Comparison of ENCODE assay signal across 32 mouse cellular contexts in the genomic region with DNA sequence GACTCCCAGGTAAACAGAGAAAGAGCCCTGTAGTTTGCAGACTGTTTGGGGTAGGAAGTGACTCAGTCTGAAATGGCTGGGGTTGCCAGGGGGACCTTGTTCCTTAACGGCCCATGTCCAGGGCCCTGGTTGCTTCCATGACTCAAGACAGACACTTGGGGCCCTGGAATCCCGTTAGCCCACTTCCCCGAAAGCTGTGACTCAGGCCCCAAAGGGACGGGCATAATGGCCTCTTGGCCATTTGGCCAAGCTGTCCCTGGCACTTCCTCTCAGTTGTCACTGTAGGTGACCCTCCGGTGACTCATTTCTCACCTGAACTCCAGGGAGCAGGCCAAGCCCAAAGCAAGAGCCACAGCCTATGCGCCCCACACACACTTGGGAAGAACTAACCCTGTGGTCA. TPM values are rescaled to one million over a fixed set of nuclear protein-coding genes. Genes with fewer than 3 reads are reported as not detected.
DNase-seq lines count a peak whose midpoint lies in the region; ATAC-seq and TF ChIP-seq lines count a peak whose summit lies in the region.
"Had no signal": no experiment of that assay in that cellular context is flagged by ENCODE, and none has a peak within 500 bp of the region (broad histone marks: within the 10 kb centered on the region; RNA-seq: fewer than 3 reads in every experiment).

No protein-coding gene starts in this region.

- peaks cover 8% of the 10 kb centered on the region; the same call in 1 of the 2 replicates for H3K4me1 ChIP-seq in lung, embryonic 14.5 days (ENCODE audit: insufficient read depth)
- peaks cover 26% of the 10 kb centered on the region for H3K4me1 ChIP-seq in embryonic fibroblast, embryonic 13.5 days (ENCODE audit: control insufficient read depth, insufficient read depth, low read length)
- peaks cover 18% of the 10 kb centered on the region for H3K4me1 ChIP-seq in forebrain, embryonic 10.5 days
- H3K4me1 ChIP-seq: hindbrain, embryonic 12.5 days had no signal

- no peak for DNase-seq in lung, embryonic 14.5 days
- no peak for DNase-seq in lung, postnatal 25 days (ENCODE audit: low spot score)
- DNase-seq in 3134 (ENCODE audit: extremely low read depth, insufficient read length, low spot score): peak; percentile 72
- DNase-seq in Muller cell, postnatal 12 days (ENCODE audit: inconsistent ontology term): peak; percentile 49
- no peak for DNase-seq in right cerebral cortex, postnatal 14 days
- DNase-seq in forebrain, embryonic 10.5 days (ENCODE audit: extremely low spot score, low spot score): no peak
- DNase-seq in layer of hippocampus, postnatal 14 days (ENCODE audit: low spot score in 2 of 2): no peak
- DNase-seq: adrenal gland, postnatal 36 days; cerebellum, adult 18-20 months; cerebellum, postnatal 14 days; heart, adult 18-20 months; heart, postnatal 14 days; kidney, adult 2 months; liver, postnatal 0 days; lung, postnatal 36 days; right cerebral cortex, postnatal 4 days had no signal

- no peak overlapping the region for H3K9ac ChIP-seq in lung, embryonic 14.5 days
- H3K9ac ChIP-seq: embryonic facial prominence, embryonic 13.5 days; heart, embryonic 13.5 days; hindbrain, embryonic 12.5 days; limb, embryonic 12.5 days; liver, postnatal 0 days; midbrain, embryonic 15.5 days; neural tube, embryonic 13.5 days; stomach, embryonic 15.5 days had no signal

- H3K9me3 ChIP-seq in lung, embryonic 14.5 days (ENCODE audit: low read depth, low read length): no peaks in the 10 kb centered on the region
- H3K9me3 ChIP-seq in forebrain, embryonic 10.5 days: no peaks in the 10 kb centered on the region
- H3K9me3 ChIP-seq: embryonic facial prominence, embryonic 13.5 days; heart, embryonic 13.5 days; hindbrain, embryonic 12.5 days; limb, embryonic 12.5 days; midbrain, embryonic 15.5 days; neural tube, embryonic 13.5 days; stomach, embryonic 15.5 days had no signal

- no peak overlapping the region for H3K4me3 ChIP-seq in lung, embryonic 14.5 days (ENCODE audit: low read depth, low read length)
- H3K4me3 ChIP-seq in embryonic fibroblast, embryonic 13.5 days (ENCODE audit: insufficient read depth, low read length): no peak overlapping the region
- no peak overlapping the region for H3K4me3 ChIP-seq in forebrain, embryonic 10.5 days
- H3K4me3 ChIP-seq: embryonic facial prominence, embryonic 13.5 days; heart, embryonic 13.5 days; hindbrain, embryonic 12.5 days; limb, embryonic 12.5 days; midbrain, embryonic 15.5 days; neural tube, embryonic 13.5 days; stomach, embryonic 15.5 days had no signal

- 53% methylated on average over 6 of the region's 6 CpGs for WGBS in lung, embryonic 14.5 days
- 85% methylated on average over 6 of the region's 6 CpGs for WGBS in forebrain, embryonic 10.5 days

- no peak for TF ChIP-seq POLR2A in embryonic fibroblast, embryonic 13.5 days (IDR thresholded peaks at IDR 0.05; ENCODE audit: low read depth, low read length)

- TF ChIP-seq CTCF in lung, embryonic 14.5 days (IDR thresholded peaks at IDR 0.05; ENCODE audit: low read depth): no peak
- TF ChIP-seq CTCF in embryonic fibroblast, embryonic 13.5 days (IDR thresholded peaks at IDR 0.05; ENCODE audit: borderline replicate concordance, insufficient read depth, low read length): no peak

- no peaks in the 10 kb centered on the region for H3K27me3 ChIP-seq in lung, embryonic 14.5 days (ENCODE audit: insufficient read depth, low read length)
- H3K27me3 ChIP-seq in forebrain, embryonic 10.5 days (ENCODE audit: poor library complexity, severe bottlenecking): peaks cover 9% of the 10 kb centered on the region
- H3K27me3 ChIP-seq: midbrain, embryonic 15.5 days; neural tube, embryonic 13.5 days; stomach, embryonic 15.5 days had no signal

- H3K36me3 ChIP-seq in lung, embryonic 14.5 days (ENCODE audit: insufficient read depth): no peaks in the 10 kb centered on the region
- no peaks in the 10 kb centered on the region for H3K36me3 ChIP-seq in forebrain, embryonic 10.5 days (replicated peaks)
- H3K36me3 ChIP-seq: embryonic facial prominence, embryonic 13.5 days; heart, embryonic 13.5 days; hindbrain, embryonic 12.5 days; limb, embryonic 12.5 days; midbrain, embryonic 15.5 days; neural tube, embryonic 13.5 days; stomach, embryonic 15.5 days had no signal

- peak overlapping the region; percentile 37; the same call in 1 of the 2 replicates for H3K4me2 ChIP-seq in lung, embryonic 14.5 days
- H3K4me2 ChIP-seq: heart, embryonic 13.5 days; hindbrain, embryonic 12.5 days; limb, embryonic 12.5 days; liver, embryonic 11.5 days; midbrain, embryonic 15.5 days; neural tube, embryonic 13.5 days had no signal

- no peak for ATAC-seq in lung, embryonic 14.5 days (ENCODE audit: insufficient read depth)
- ATAC-seq: forebrain, embryonic 14.5 days; liver, postnatal 0 days; midbrain, embryonic 15.5 days had no signal

- peak overlapping the region; percentile 42; the same call in 1 of the 2 replicates for H3K27ac ChIP-seq in lung, embryonic 14.5 days (ENCODE audit: low read depth)
- H3K27ac ChIP-seq in embryonic fibroblast, embryonic 13.5 days (ENCODE audit: insufficient read depth, low read length): peak overlapping the region; percentile 12; the same call in 1 of the 2 replicates
- H3K27ac ChIP-seq in forebrain, embryonic 10.5 days: no peak overlapping the region
- H3K27ac ChIP-seq: embryonic facial prominence, embryonic 13.5 days; heart, embryonic 13.5 days; hindbrain, embryonic 12.5 days; kidney, postnatal 0 days; limb, embryonic 12.5 days; midbrain, embryonic 15.5 days; neural tube, embryonic 13.5 days had no signal

RNA-seq across cellular contexts. Expression of a gene that starts 0.5 kb away (rescaled TPM):
- polyA plus RNA-seq in lung, embryonic 14.5 days (2014; fragmentation: Nextera tagmentation; extraction: Ambion mirVana): 2.1 TPM in 2 replicates
- 0.62 TPM in 1 of 2 replicates, not detected in the other for polyA plus RNA-seq in embryonic fibroblast, embryonic 13.5 days (2011; ENCODE audit: insufficient read length, low read depth, missing spikeins)
- 0.58 and 0.63 TPM in 2 replicates for polyA plus RNA-seq in forebrain, embryonic 10.5 days (2016; fragmentation: Nextera tagmentation; extraction: Ambion mirVana)
- not detected for total RNA-seq in layer of hippocampus, postnatal 14 days (2021)
- total RNA-seq: adrenal gland, adult 18-20 months; adrenal gland, postnatal 36 days; gastrocnemius, adult 8-10 months; heart, adult 18-20 months; heart, postnatal 14 days; layer of hippocampus, adult 18-20 months had no signal
- polyA plus RNA-seq: forebrain, embryonic 14.5 days; liver, postnatal 0 days; midbrain, embryonic 15.5 days; neural tube, embryonic 13.5 days had no signal

RNA-seq across cellular contexts. Expression of a gene that starts 18.0 kb away (rescaled TPM):
- polyA plus RNA-seq in lung, embryonic 14.5 days (2014; fragmentation: Nextera tagmentation; extraction: Ambion mirVana): 0.20 TPM in 1 of 2 replicates, not detected in the other
- polyA plus RNA-seq in embryonic fibroblast, embryonic 13.5 days (2011; ENCODE audit: insufficient read length, low read depth, missing spikeins): not detected in 2 replicates
- polyA plus RNA-seq in forebrain, embryonic 10.5 days (2016; fragmentation: Nextera tagmentation; extraction: Ambion mirVana): not detected in 2 replicates
- total RNA-seq in layer of hippocampus, postnatal 14 days (2021): under 1 TPM in 1 of 2 experiments, not detected in 1; 0.41 TPM
- total RNA-seq: gastrocnemius, adult 8-10 months; heart, adult 18-20 months; heart, postnatal 14 days; layer of hippocampus, adult 18-20 months had no signal
- polyA plus RNA-seq: embryonic facial prominence, embryonic 13.5 days; forebrain, embryonic 14.5 days; heart, embryonic 13.5 days; hindbrain, embryonic 12.5 days; limb, embryonic 12.5 days; liver, embryonic 11.5 days; midbrain, embryonic 15.5 days; neural tube, embryonic 13.5 days had no signal

RNA-seq across cellular contexts. Expression of a gene that starts 39.6 kb away (rescaled TPM):
- polyA plus RNA-seq in lung, embryonic 14.5 days (2014; fragmentation: Nextera tagmentation; extraction: Ambion mirVana): 0.20 and 0.24 TPM in 2 replicates
- 0.42 TPM in 1 of 2 replicates, not detected in the other for polyA plus RNA-seq in embryonic fibroblast, embryonic 13.5 days (2011; ENCODE audit: insufficient read length, low read depth, missing spikeins)
- polyA plus RNA-seq in forebrain, embryonic 10.5 days (2016; fragmentation: Nextera tagmentation; extraction: Ambion mirVana): 0.11 and 0.16 TPM in 2 replicates
- not detected for total RNA-seq in layer of hippocampus, postnatal 14 days (2021)
- total RNA-seq: gastrocnemius, adult 8-10 months; heart, adult 18-20 months; heart, postnatal 14 days; layer of hippocampus, adult 18-20 months; left cerebral cortex, postnatal 14 days had no signal
- polyA plus RNA-seq: forebrain, embryonic 14.5 days; frontal cortex, adult 2 months; limb, embryonic 12.5 days; liver, embryonic 11.5 days; liver, postnatal 0 days had no signal

RNA-seq across cellular contexts. Expression of a gene that starts 43.3 kb away (rescaled TPM):
- not detected in 2 replicates for polyA plus RNA-seq in lung, embryonic 14.5 days (2014; fragmentation: Nextera tagmentation; extraction: Ambion mirVana)
- polyA plus RNA-seq in embryonic fibroblast, embryonic 13.5 days (2011; ENCODE audit: insufficient read length, low read depth, missing spikeins): not detected in 2 replicates
- not detected in 2 replicates for polyA plus RNA-seq in forebrain, embryonic 10.5 days (2016; fragmentation: Nextera tagmentation; extraction: Ambion mirVana)
- not detected for total RNA-seq in layer of hippocampus, postnatal 14 days (2021)
- total RNA-seq: adrenal gland, adult 18-20 months; adrenal gland, postnatal 36 days; gastrocnemius, adult 8-10 months; heart, adult 18-20 months; heart, postnatal 14 days; layer of hippocampus, adult 18-20 months; left cerebral cortex, postnatal 14 days had no signal
- polyA plus RNA-seq: embryonic facial prominence, embryonic 13.5 days; forebrain, embryonic 14.5 days; frontal cortex, adult 2 months; heart, embryonic 13.5 days; hindbrain, embryonic 12.5 days; kidney, adult 2 months; kidney, postnatal 0 days; limb, embryonic 12.5 days; liver, embryonic 11.5 days; liver, postnatal 0 days; midbrain, embryonic 15.5 days; neural tube, embryonic 13.5 days; stomach, embryonic 15.5 days had no signal

RNA-seq across cellular contexts. Expression of a gene that starts 56.9 kb away (rescaled TPM):
- polyA plus RNA-seq in lung, embryonic 14.5 days (2014; fragmentation: Nextera tagmentation; extraction: Ambion mirVana): not detected in 2 replicates
- polyA plus RNA-seq in embryonic fibroblast, embryonic 13.5 days (2011; ENCODE audit: insufficient read length, low read depth, missing spikeins): not detected in 2 replicates
- not detected in 2 replicates for polyA plus RNA-seq in forebrain, embryonic 10.5 days (2016; fragmentation: Nextera tagmentation; extraction: Ambion mirVana)
- total RNA-seq in layer of hippocampus, postnatal 14 days (2021): not detected
- total RNA-seq: adrenal gland, adult 18-20 months; adrenal gland, postnatal 36 days; gastrocnemius, adult 8-10 months; heart, adult 18-20 months; heart, postnatal 14 days; layer of hippocampus, adult 18-20 months; left cerebral cortex, postnatal 14 days had no signal
- polyA plus RNA-seq: embryonic facial prominence, embryonic 13.5 days; forebrain, embryonic 14.5 days; frontal cortex, adult 2 months; heart, embryonic 13.5 days; hindbrain, embryonic 12.5 days; kidney, adult 2 months; kidney, postnatal 0 days; limb, embryonic 12.5 days; liver, embryonic 11.5 days; liver, postnatal 0 days; midbrain, embryonic 15.5 days; neural tube, embryonic 13.5 days; stomach, embryonic 15.5 days had no signal

Comparison
In these comparisons a context has a peak if more than half of its experiments do, and no peak if none do; other contexts are left out.
1. DNase-seq: peak in 3134 (single experiment) and Muller cell, postnatal 12 days (single experiment); none in lung, embryonic 14.5 days (single experiment), lung, postnatal 25 days (single experiment), right cerebral cortex, postnatal 14 days (single experiment), forebrain, embryonic 10.5 days (single experiment) and layer of hippocampus, postnatal 14 days (0 of 2).